Mouse (Mus musculus) liver, postnatal 0 days (tissue): ENCODE results near the gene Slc6a11.

Experiments used
- CTCF ChIP-seq: sonication (generic); IDR thresholded peaks from 2 replicates; pipeline ENCODE4 v1.5.1; 2016; ENCODE audit warnings: antibody characterized with exemption, low read depth
- EP300 ChIP-seq: IDR thresholded peaks from 2 replicates; pipeline ENCODE4 v1.6.1; 2016; ENCODE audit warnings: antibody characterized with exemption, low read depth, mild to moderate bottlenecking

DNA sequence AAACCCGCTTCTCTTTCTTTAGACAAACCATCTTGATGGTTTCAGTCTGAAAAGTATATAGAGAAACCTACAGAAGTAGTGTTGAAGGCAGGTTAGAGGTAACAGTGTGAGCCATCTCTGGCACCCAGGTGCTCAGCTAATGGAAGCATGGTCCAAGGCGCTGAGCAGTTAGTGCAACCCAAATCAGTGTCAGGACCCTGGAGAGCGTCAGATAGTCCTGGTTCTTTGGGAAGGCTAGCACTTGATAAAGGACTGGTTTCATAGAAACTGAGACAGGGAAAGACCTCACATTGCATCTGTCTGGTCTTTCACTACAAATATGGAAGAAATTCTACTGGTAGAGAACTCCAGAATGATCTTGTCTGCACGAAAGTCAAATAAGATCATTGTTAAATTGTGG is 56.1 kb downstream of the Slc6a11 start:
- TF ChIP-seq CTCF = no peak
- TF ChIP-seq EP300 = no peak
